Mouse (Mus musculus): ENCODE measurements around the gene Kctd21. TPM values are rescaled to one million over a fixed set of nuclear protein-coding genes. Genes with fewer than 3 reads are reported as not detected.

Kctd21 gene
- total and polyA plus RNA-seq, 3 experiments: 0.23 to 1.2 TPM; not detected in 1

GRCm38 (mm10) chr7:97346822-97347166 lies 14.7 kb downstream of the Kctd21 start (continued):
- TF ChIP-seq USF2 (IDR thresholded peaks at IDR 0.05; ENCODE audit: borderline replicate concordance in 1 of 2, insufficient read depth in 1 of 2, low read depth in 1 of 2, low read length in 2 of 2) (no peak), NELFE (IDR thresholded peaks at IDR 0.05; ENCODE audit: low read depth, low read length) (no peak)

GRCm38 (mm10) chr7:97347464-97347863 lies 15.3 kb downstream of the Kctd21 start:
- Histone ChIP-seq H3K27me3 (ENCODE audit: control insufficient read depth in 1 of 2, insufficient read depth in 2 of 2, low read length in 2 of 2) (no peaks in the 10 kb centered on the region), H3K4me3 (ENCODE audit: control insufficient read depth in 1 of 2, insufficient read depth in 1 of 2, low read depth in 2 of 2, low read length in 2 of 2) (no peak overlapping the region), H3K9me3 (replicated peaks; ENCODE audit: insufficient read depth, low read length) (no peaks in the 10 kb centered on the region), H3K4me1 (ENCODE audit: control insufficient read depth in 1 of 2, insufficient read depth in 2 of 2, low read length in 2 of 2) (peaks cover 6 to 15% of the 10 kb centered on the region in 2 experiments), H3K79me2 (ENCODE audit: control insufficient read depth, insufficient read depth, low read length, poor library complexity) (no peaks in the 10 kb centered on the region), H3K27ac (ENCODE audit: control insufficient read depth, low read depth, low read length) (no peak overlapping the region), H3K36me3 (ENCODE audit: control insufficient read depth in 1 of 2, insufficient read depth in 2 of 2, low read length in 2 of 2) (peaks cover 0 to 7% of the 10 kb centered on the region in 2 experiments; a peak in 2 of 4 replicates), H3K9ac (ENCODE audit: control insufficient read depth, low read depth, low read length, poor library complexity, severe bottlenecking) (no peak overlapping the region)
- TF ChIP-seq RCOR1 (IDR thresholded peaks at IDR 0.05; ENCODE audit: low read depth, low read length) (no peak), ZC3H11A (IDR thresholded peaks at IDR 0.05; ENCODE audit: low read depth, low read length) (no peak), USF2 (IDR thresholded peaks at IDR 0.05; ENCODE audit: borderline replicate concordance in 1 of 2, insufficient read depth in 1 of 2, low read depth in 1 of 2, low read length in 2 of 2) (no peak), MAZ (IDR thresholded peaks at IDR 0.05; ENCODE audit: low read depth, low read length) (no peak), USF1 (IDR thresholded peaks at IDR 0.05; ENCODE audit: low read depth, low read length) (no peak), MAFK (IDR thresholded peaks at IDR 0.05; ENCODE audit: borderline replicate concordance, low read depth, low read length) (no peak), E2F4 (IDR thresholded peaks at IDR 0.05; ENCODE audit: borderline replicate concordance, low read depth, low read length) (no peak), ZNF384 (IDR thresholded peaks at IDR 0.05; ENCODE audit: low read depth, low read length) (no peak), KAT2A (conservative IDR thresholded peaks at IDR 0.05; ENCODE audit: low read depth, low read length) (no peak), EP300 (IDR thresholded peaks at IDR 0.05; ENCODE audit: low read depth in 1 of 2, low read length in 2 of 2) (no peak), NELFE (IDR thresholded peaks at IDR 0.05; ENCODE audit: low read depth, low read length) (no peak), MYC (IDR thresholded peaks at IDR 0.05; ENCODE audit: low read depth, low read length) (no peak), CTCF (IDR thresholded peaks at IDR 0.05 in 2 of 3, conservative IDR thresholded peaks at IDR 0.05 in 1 of 3; ENCODE audit: control insufficient read depth in 1 of 3, insufficient read depth in 1 of 3, low read depth in 2 of 3, low read length in 3 of 3, poor library complexity in 1 of 3, severe bottlenecking in 1 of 3) (no peak), ZKSCAN1 (IDR thresholded peaks at IDR 0.05; ENCODE audit: low read depth, low read length) (no peak), HCFC1 (IDR thresholded peaks at IDR 0.05; ENCODE audit: low read depth, low read length) (no peak), NRF1 (IDR thresholded peaks at IDR 0.05; ENCODE audit: insufficient read depth, low read depth, low read length, poor library complexity, severe bottlenecking) (no peak), MAX (IDR thresholded peaks at IDR 0.05; ENCODE audit: low read length) (no peak), GATA1 (IDR thresholded peaks at IDR 0.05; ENCODE audit: low read depth, low read length) (no peak)
- no peak for DNase-seq (ENCODE audit: low read depth, low spot score)

GRCm38 (mm10) chr7:97348318-97348717 lies 16.2 kb downstream of the Kctd21 start:
- Histone ChIP-seq H3K27ac (ENCODE audit: control insufficient read depth, low read depth, low read length) (no peak overlapping the region), H3K9ac (ENCODE audit: control insufficient read depth, low read depth, low read length, poor library complexity, severe bottlenecking) (no peak overlapping the region), H3K4me3 (ENCODE audit: control insufficient read depth in 1 of 2, insufficient read depth in 1 of 2, low read depth in 2 of 2, low read length in 2 of 2) (no peak overlapping the region), H3K27me3 (ENCODE audit: control insufficient read depth in 1 of 2, insufficient read depth in 2 of 2, low read length in 2 of 2) (no peaks in the 10 kb centered on the region), H3K79me2 (ENCODE audit: control insufficient read depth, insufficient read depth, low read length, poor library complexity) (no peaks in the 10 kb centered on the region), H3K4me1 (ENCODE audit: control insufficient read depth in 1 of 2, insufficient read depth in 2 of 2, low read length in 2 of 2) (peaks cover 2 to 8% of the 10 kb centered on the region in 2 experiments; a peak in 3 of 4 replicates), H3K9me3 (replicated peaks; ENCODE audit: insufficient read depth, low read length) (no peaks in the 10 kb centered on the region), H3K36me3 (ENCODE audit: control insufficient read depth in 1 of 2, insufficient read depth in 2 of 2, low read length in 2 of 2) (0 out of 4 replicates have a peak, but pooled peaks cover 0 to 3% of the 10 kb centered on the region in 2 experiments)
- DNase-seq (ENCODE audit: low read depth, low spot score): no peak
- TF ChIP-seq EP300 (IDR thresholded peaks at IDR 0.05; ENCODE audit: low read depth in 1 of 2, low read length in 2 of 2) (no peak), USF2 (IDR thresholded peaks at IDR 0.05; ENCODE audit: borderline replicate concordance in 1 of 2, insufficient read depth in 1 of 2, low read depth in 1 of 2, low read length in 2 of 2) (no peak), JUND (IDR thresholded peaks at IDR 0.05; ENCODE audit: low read depth, low read length) (no peak), MEF2A (IDR thresholded peaks at IDR 0.05; ENCODE audit: extremely low read depth, insufficient replicate concordance, low read depth, low read length, poor library complexity, severe bottlenecking) (no peak), ZNF384 (IDR thresholded peaks at IDR 0.05; ENCODE audit: low read depth, low read length) (no peak), KAT2A (conservative IDR thresholded peaks at IDR 0.05; ENCODE audit: low read depth, low read length) (no peak), CHD2 (IDR thresholded peaks at IDR 0.05; ENCODE audit: low read length) (no peak), UBTF (IDR thresholded peaks at IDR 0.05; ENCODE audit: borderline replicate concordance, insufficient read depth, low read depth, low read length) (no peak), ETS1 (IDR thresholded peaks at IDR 0.05; ENCODE audit: low read depth, low read length) (no peak), SIN3A (IDR thresholded peaks at IDR 0.05; ENCODE audit: low read length) (no peak), ZMIZ1 (IDR thresholded peaks at IDR 0.05; ENCODE audit: low read depth, low read length) (no peak), MYB (IDR thresholded peaks at IDR 0.05; ENCODE audit: low read depth, low read length) (no peak), POLR2A (IDR thresholded peaks at IDR 0.05; ENCODE audit: control insufficient read depth in 1 of 2, insufficient read depth in 1 of 2, low read depth in 1 of 2, low read length in 2 of 2, poor library complexity in 1 of 2) (no peak), GATA1 (IDR thresholded peaks at IDR 0.05; ENCODE audit: low read depth, low read length) (no peak), ELF1 (IDR thresholded peaks at IDR 0.05; ENCODE audit: low read depth, low read length) (no peak), HCFC1 (IDR thresholded peaks at IDR 0.05; ENCODE audit: low read depth, low read length) (no peak)
